Comparison of ENCODE assay signal across 21 mouse cellular contexts in genomic region chr10:43422061-43422770, GRCm38 (mm10). TPM values are rescaled to one million over a fixed set of nuclear protein-coding genes. Genes with fewer than 3 reads are reported as not detected.
DNase-seq lines count a peak whose midpoint lies in the region; ATAC-seq and TF ChIP-seq lines count a peak whose summit lies in the region.
"Had no signal": no experiment of that assay in that cellular context is flagged by ENCODE, and none has a peak within 500 bp of the region (broad histone marks: within the 10 kb centered on the region; RNA-seq: fewer than 3 reads in every experiment).

No protein-coding gene starts in this region.

- no peak overlapping the region for H3K9ac ChIP-seq in forebrain, embryonic 12.5 days
- H3K9ac ChIP-seq in forebrain, embryonic 15.5 days (replicated peaks): no peak overlapping the region
- no peak overlapping the region for H3K9ac ChIP-seq in neural tube, embryonic 13.5 days
- no peak overlapping the region for H3K9ac ChIP-seq in hindbrain, postnatal 0 days (replicated peaks; ENCODE audit: low read length)
- H3K9ac ChIP-seq: embryonic facial prominence, embryonic 13.5 days; neural tube, embryonic 12.5 days had no signal

- 0 out of 2 replicates have a peak, but pooled peaks cover 2% of the 10 kb centered on the region for H3K4me1 ChIP-seq in forebrain, embryonic 12.5 days
- H3K4me1 ChIP-seq in forebrain, embryonic 15.5 days: peaks cover 18% of the 10 kb centered on the region
- H3K4me1 ChIP-seq in neural tube, embryonic 13.5 days (replicated peaks): peaks cover 20% of the 10 kb centered on the region
- H3K4me1 ChIP-seq in hindbrain, postnatal 0 days (ENCODE audit: insufficient read depth, low read length): 0 out of 2 replicates have a peak, but pooled peaks cover 3% of the 10 kb centered on the region
- H3K4me1 ChIP-seq in embryonic facial prominence, embryonic 10.5 days: no peaks in the 10 kb centered on the region

- no peak overlapping the region for H3K4me2 ChIP-seq in forebrain, embryonic 12.5 days
- no peak overlapping the region for H3K4me2 ChIP-seq in forebrain, embryonic 15.5 days (replicated peaks)
- H3K4me2 ChIP-seq in neural tube, embryonic 13.5 days: no peak overlapping the region
- H3K4me2 ChIP-seq in hindbrain, postnatal 0 days (ENCODE audit: low read depth, low read length): no peak overlapping the region
- H3K4me2 ChIP-seq: embryonic facial prominence, embryonic 13.5 days; neural tube, embryonic 12.5 days had no signal

- TF ChIP-seq CTCF in hindbrain, postnatal 0 days (IDR thresholded peaks at IDR 0.05; ENCODE audit: low read depth): no peak

- H3K4me3 ChIP-seq in forebrain, embryonic 12.5 days (replicated peaks): no peak overlapping the region
- no peak overlapping the region for H3K4me3 ChIP-seq in forebrain, embryonic 15.5 days
- H3K4me3 ChIP-seq in neural tube, embryonic 13.5 days: no peak overlapping the region
- no peak overlapping the region for H3K4me3 ChIP-seq in hindbrain, postnatal 0 days (ENCODE audit: low read length)
- H3K4me3 ChIP-seq in embryonic facial prominence, embryonic 10.5 days: no peak overlapping the region
- H3K4me3 ChIP-seq: embryonic facial prominence, embryonic 13.5 days; layer of hippocampus, adult 2 months; neural tube, embryonic 12.5 days had no signal

- H3K9me3 ChIP-seq in forebrain, embryonic 12.5 days: no peaks in the 10 kb centered on the region
- no peaks in the 10 kb centered on the region for H3K9me3 ChIP-seq in forebrain, embryonic 15.5 days
- H3K9me3 ChIP-seq in neural tube, embryonic 13.5 days: no peaks in the 10 kb centered on the region
- H3K9me3 ChIP-seq in hindbrain, postnatal 0 days (ENCODE audit: low read length): no peaks in the 10 kb centered on the region
- no peaks in the 10 kb centered on the region for H3K9me3 ChIP-seq in embryonic facial prominence, embryonic 10.5 days
- H3K9me3 ChIP-seq: embryonic facial prominence, embryonic 13.5 days; neural tube, embryonic 12.5 days had no signal

- no peaks in the 10 kb centered on the region for H3K27me3 ChIP-seq in forebrain, embryonic 12.5 days
- no peaks in the 10 kb centered on the region for H3K27me3 ChIP-seq in forebrain, embryonic 15.5 days
- no peaks in the 10 kb centered on the region for H3K27me3 ChIP-seq in neural tube, embryonic 13.5 days
- H3K27me3 ChIP-seq in hindbrain, postnatal 0 days (ENCODE audit: insufficient read depth, low read length): no peaks in the 10 kb centered on the region
- H3K27me3 ChIP-seq in embryonic facial prominence, embryonic 10.5 days (replicated peaks; ENCODE audit: low read depth, poor library complexity, severe bottlenecking): no peaks in the 10 kb centered on the region
- H3K27me3 ChIP-seq: embryonic facial prominence, embryonic 13.5 days; neural tube, embryonic 12.5 days had no signal

- H3K36me3 ChIP-seq in forebrain, embryonic 12.5 days (replicated peaks): no peaks in the 10 kb centered on the region
- no peaks in the 10 kb centered on the region for H3K36me3 ChIP-seq in forebrain, embryonic 15.5 days
- H3K36me3 ChIP-seq in neural tube, embryonic 13.5 days: no peaks in the 10 kb centered on the region
- no peaks in the 10 kb centered on the region for H3K36me3 ChIP-seq in hindbrain, postnatal 0 days (ENCODE audit: insufficient read depth, low read length)
- H3K36me3 ChIP-seq in embryonic facial prominence, embryonic 10.5 days (replicated peaks): no peaks in the 10 kb centered on the region
- H3K36me3 ChIP-seq: embryonic facial prominence, embryonic 13.5 days; neural tube, embryonic 12.5 days had no signal

- 0 out of 2 replicates have a peak, but pooled peaks have one; percentile 46 for ATAC-seq in forebrain, embryonic 12.5 days (ENCODE audit: low FRiP score)
- ATAC-seq in forebrain, embryonic 15.5 days (replicated peaks): no peak
- no peak for ATAC-seq in neural tube, embryonic 13.5 days (ENCODE audit: low read depth)
- ATAC-seq in hindbrain, postnatal 0 days: peak; percentile 33; the same call in 1 of the 2 replicates
- ATAC-seq: intestine, postnatal 0 days had no signal

- DNase-seq in neural tube, embryonic 10.5 days (ENCODE audit: extremely low spot score, low spot score): no peak
- peak; percentile 12 for DNase-seq in hindbrain, postnatal 0 days (ENCODE audit: low spot score)
- no peak for DNase-seq in embryonic facial prominence, embryonic 10.5 days (ENCODE audit: low spot score)
- DNase-seq in layer of hippocampus, adult 8-10 months (ENCODE audit: low spot score in 2 of 2): no peak
- no peak for DNase-seq in cerebellum, postnatal 14 days
- DNase-seq: adrenal gland, postnatal 14 days; cerebellum, adult 18-20 months; heart, adult 11 months; heart, postnatal 36 days; left cerebral cortex, postnatal 4 days; lung, adult 2 months; lung, postnatal 36 days; thymus, postnatal 4 days had no signal

- WGBS in forebrain, embryonic 12.5 days: 72% methylated on average over 15 of the region's 15 CpGs
- WGBS in forebrain, embryonic 15.5 days: 72% methylated on average over 15 of the region's 15 CpGs
- WGBS in neural tube, embryonic 13.5 days: 60% methylated on average over 15 of the region's 15 CpGs
- WGBS in hindbrain, postnatal 0 days: 65% methylated on average over 15 of the region's 15 CpGs
- 83% methylated on average over 15 of the region's 15 CpGs for WGBS in embryonic facial prominence, embryonic 10.5 days

- peak overlapping the region; percentile 31; the same call in 1 of the 2 replicates for H3K27ac ChIP-seq in forebrain, embryonic 12.5 days
- no peak overlapping the region for H3K27ac ChIP-seq in forebrain, embryonic 15.5 days (replicated peaks)
- H3K27ac ChIP-seq in neural tube, embryonic 13.5 days (replicated peaks): peak overlapping the region; percentile 29; the same call in 1 of the 2 replicates
- H3K27ac ChIP-seq in hindbrain, postnatal 0 days: no peak overlapping the region
- H3K27ac ChIP-seq in embryonic facial prominence, embryonic 10.5 days (replicated peaks): no peak overlapping the region
- H3K27ac ChIP-seq: embryonic facial prominence, embryonic 13.5 days; kidney, postnatal 0 days; layer of hippocampus, adult 2 months; neural tube, embryonic 12.5 days had no signal

RNA-seq across cellular contexts. Expression of gene Bend3, which starts 56.4 kb away (rescaled TPM):
- polyA plus RNA-seq in forebrain, embryonic 12.5 days (2016; fragmentation: Nextera tagmentation; extraction: Ambion mirVana): 6.3 and 7.5 TPM in 2 replicates
- polyA plus RNA-seq in forebrain, embryonic 15.5 days (2015; fragmentation: Nextera tagmentation; extraction: Ambion mirVana): 4.2 and 5.1 TPM in 2 replicates
- polyA plus RNA-seq in neural tube, embryonic 13.5 days (2015; fragmentation: Nextera tagmentation; extraction: Ambion mirVana): 3.0 and 3.5 TPM in 2 replicates
- 10.7 and 11.9 TPM in 2 replicates for total RNA-seq in hindbrain, postnatal 0 days (2014; rRNA removed)
- polyA plus RNA-seq in hindbrain, postnatal 0 days (2015; fragmentation: Nextera tagmentation; extraction: Ambion mirVana): 1.5 and 2.2 TPM in 2 replicates
- 9.1 and 10.8 TPM in 2 replicates for polyA plus RNA-seq in embryonic facial prominence, embryonic 10.5 days (2016; fragmentation: Nextera tagmentation; extraction: Ambion mirVana)
- total RNA-seq in layer of hippocampus, adult 8-10 months (2022): 1 to 10 TPM; 4.6 to 7.2 (median 6.1) TPM

Comparison
In these comparisons a context has a peak if more than half of its experiments do, and no peak if none do; other contexts are left out.
1. ATAC-seq: peak in forebrain, embryonic 12.5 days (single experiment) and hindbrain, postnatal 0 days (single experiment); none in forebrain, embryonic 15.5 days (single experiment) and neural tube, embryonic 13.5 days (single experiment).
2. H3K27ac ChIP-seq: peak in forebrain, embryonic 12.5 days (single experiment) and neural tube, embryonic 13.5 days (single experiment); none in forebrain, embryonic 15.5 days (single experiment), hindbrain, postnatal 0 days (single experiment) and embryonic facial prominence, embryonic 10.5 days (single experiment).